Mouse (Mus musculus): Measurements from ENCODE around the gene 1700066M21Rik.

GRCm38 (mm10) chr1:57330228-57330627, 47.2 kb upstream of the 1700066M21Rik start:
- TF ChIP-seq CTCF (IDR thresholded peaks at IDR 0.05; ENCODE audit: low read depth): no peak
- TF ChIP-seq EP300 (IDR thresholded peaks at IDR 0.05; ENCODE audit: low read depth): no peak
